9 mouse cellular contexts compared by ENCODE assay signal in genomic region chr11:22628979-22629378, GRCm38 (mm10).
A peak's percentile ranks its signal among the peaks of the same experiment; 100 is the strongest.
DNase-seq lines count a peak whose midpoint lies in the region; ATAC-seq and TF ChIP-seq lines count a peak whose summit lies in the region.
"Had no signal": no experiment of that assay in that cellular context is flagged by ENCODE, and none has a peak within 500 bp of the region (broad histone marks: within the 10 kb centered on the region; RNA-seq: fewer than 3 reads in every experiment).

No protein-coding gene starts in this region.

- ATAC-seq in heart, embryonic 13.5 days (ENCODE audit: extremely low read depth, insufficient number of reproducible peaks, low FRiP score, low TSS enrichment): no peak
- ATAC-seq in stomach, embryonic 15.5 days (ENCODE audit: insufficient read depth, low FRiP score, low read depth): no peak
- ATAC-seq in midbrain, embryonic 15.5 days (replicated peaks): no peak

- peak; percentile 24 for DNase-seq in liver, adult 2 months (ENCODE audit: extremely low read depth, low read depth, low spot score)
- no peak for DNase-seq in liver
- peak; percentile 38 to 66 for DNase-seq in kidney, postnatal 4 days
- DNase-seq in yolk sac, embryonic 10.5 days (ENCODE audit: low spot score): no peak
- no peak for DNase-seq in ovary, postnatal 36 days (ENCODE audit: low spot score)

- H3K9me3 ChIP-seq in heart, embryonic 13.5 days: no peaks in the 10 kb centered on the region
- H3K9me3 ChIP-seq in stomach, embryonic 15.5 days: no peaks in the 10 kb centered on the region
- no peaks in the 10 kb centered on the region for H3K9me3 ChIP-seq in midbrain, embryonic 15.5 days
- H3K9me3 ChIP-seq: G1E had no signal

- no peak overlapping the region for H3K9ac ChIP-seq in liver, adult 2 months (ENCODE audit: low read depth, low read length)
- H3K9ac ChIP-seq in heart, embryonic 13.5 days: peak overlapping the region; percentile 69; the same call in 1 of the 2 replicates
- H3K9ac ChIP-seq in stomach, embryonic 15.5 days: no peak overlapping the region
- H3K9ac ChIP-seq in midbrain, embryonic 15.5 days: no peak overlapping the region

- TF ChIP-seq POLR2A in liver, adult 2 months (IDR thresholded peaks at IDR 0.05; ENCODE audit: extremely low read depth, insufficient read depth, low read length): no peak

- no peak for TF ChIP-seq CTCF in liver, adult 2 months (IDR thresholded peaks at IDR 0.05; ENCODE audit: low read depth, low read length)

- H3K4me1 ChIP-seq in liver, adult 2 months (ENCODE audit: control insufficient read depth, insufficient read depth, low read length): peaks cover 5% of the 10 kb centered on the region
- peaks cover 34% of the 10 kb centered on the region for H3K4me1 ChIP-seq in heart, embryonic 13.5 days
- peaks cover 27% of the 10 kb centered on the region for H3K4me1 ChIP-seq in stomach, embryonic 15.5 days
- peaks cover 8% of the 10 kb centered on the region for H3K4me1 ChIP-seq in midbrain, embryonic 15.5 days

- H3K79me2 ChIP-seq in liver, adult 2 months (ENCODE audit: control insufficient read depth, insufficient read depth, low read length): no peaks in the 10 kb centered on the region

- 82% methylated on average over 5 of the region's 5 CpGs for WGBS in liver, adult 2 months
- 55% methylated on average over 5 of the region's 5 CpGs for WGBS in heart, embryonic 13.5 days
- WGBS in stomach, embryonic 15.5 days: 39% methylated on average over 5 of the region's 5 CpGs
- WGBS in midbrain, embryonic 15.5 days: 82% methylated on average over 5 of the region's 5 CpGs

- no peaks in the 10 kb centered on the region for H3K36me3 ChIP-seq in liver, adult 2 months (ENCODE audit: control insufficient read depth, insufficient read depth, low read length)
- H3K36me3 ChIP-seq in heart, embryonic 13.5 days: no peaks in the 10 kb centered on the region
- H3K36me3 ChIP-seq in stomach, embryonic 15.5 days: no peaks in the 10 kb centered on the region
- H3K36me3 ChIP-seq in midbrain, embryonic 15.5 days (replicated peaks): no peaks in the 10 kb centered on the region
- H3K36me3 ChIP-seq: G1E had no signal

- H3K27ac ChIP-seq in liver, adult 2 months (replicated peaks; ENCODE audit: insufficient read depth, low read depth, low read length): 0 out of 2 replicates have a peak overlapping the region, but pooled peaks have one; percentile 4
- peak overlapping the region; percentile 77 for H3K27ac ChIP-seq in heart, embryonic 13.5 days (replicated peaks)
- H3K27ac ChIP-seq in stomach, embryonic 15.5 days: peak overlapping the region; percentile 89
- H3K27ac ChIP-seq in midbrain, embryonic 15.5 days: no peak overlapping the region

- no peaks in the 10 kb centered on the region for H3K27me3 ChIP-seq in liver, adult 2 months (ENCODE audit: control insufficient read depth, insufficient read depth, low read length)
- no peaks in the 10 kb centered on the region for H3K27me3 ChIP-seq in heart, embryonic 13.5 days (replicated peaks)
- no peaks in the 10 kb centered on the region for H3K27me3 ChIP-seq in stomach, embryonic 15.5 days (replicated peaks)
- no peaks in the 10 kb centered on the region for H3K27me3 ChIP-seq in midbrain, embryonic 15.5 days (replicated peaks)

- no peak overlapping the region for H3K4me3 ChIP-seq in liver, adult 2 months (ENCODE audit: insufficient read depth, low read depth, low read length)
- no peak overlapping the region for H3K4me3 ChIP-seq in heart, embryonic 13.5 days
- H3K4me3 ChIP-seq in stomach, embryonic 15.5 days (replicated peaks): no peak overlapping the region
- H3K4me3 ChIP-seq in midbrain, embryonic 15.5 days: no peak overlapping the region

- peak overlapping the region; percentile 68 for H3K4me2 ChIP-seq in heart, embryonic 13.5 days
- H3K4me2 ChIP-seq in stomach, embryonic 15.5 days: no peak overlapping the region
- H3K4me2 ChIP-seq in midbrain, embryonic 15.5 days: no peak overlapping the region

Comparison
In these comparisons a context has a peak if more than half of its experiments do, and no peak if none do; other contexts are left out.
1. DNase-seq: peak in liver, adult 2 months (single experiment) and kidney, postnatal 4 days (2 of 2); none in liver (single experiment), yolk sac, embryonic 10.5 days (single experiment) and ovary, postnatal 36 days (single experiment).